ENCODE assay signal across 8 mouse cellular contexts in genomic region chr7:4658912-4659551, GRCm38 (mm10). TPM values are rescaled to one million over a fixed set of nuclear protein-coding genes. Genes with fewer than 3 reads are reported as not detected.
DNase-seq lines count a peak whose midpoint lies in the region; ATAC-seq lines count a peak whose summit lies in the region.

TSS of gene Ppp6r1 (minus strand) at chr7:4659019.

- H3K9ac ChIP-seq in forebrain, embryonic 14.5 days (ENCODE audit: low read length), result peak within 1 kb of the TSS; percentile 93
- peak within 1 kb of the TSS; percentile 96 for H3K9ac ChIP-seq in neural tube, embryonic 15.5 days (replicated peaks)

- peaks cover 17% of the 10 kb centered on the region; the same call in 1 of the 2 replicates for H3K36me3 ChIP-seq in forebrain, embryonic 14.5 days (ENCODE audit: control insufficient read depth, insufficient read depth, low read length)
- peaks cover 20% of the 10 kb centered on the region for H3K36me3 ChIP-seq in neural tube, embryonic 15.5 days

- H3K4me1 ChIP-seq in forebrain, embryonic 14.5 days (ENCODE audit: control insufficient read depth, insufficient read depth, low read length), result peaks cover 29% of the 10 kb centered on the region
- peaks cover 50% of the 10 kb centered on the region for H3K4me1 ChIP-seq in neural tube, embryonic 15.5 days

- ATAC-seq in forebrain, embryonic 14.5 days, result peak; percentile 96
- peak; percentile 97 for ATAC-seq in neural tube, embryonic 15.5 days (ENCODE audit: low FRiP score)

- intact Hi-C loops in heart, postnatal 14 days (cut with DNase I), result loop anchor here (2.0 kb wide), 1 partner anchor 24 kb away; no protein-coding TSS in a partner anchor

- H3K9me3 ChIP-seq in forebrain, embryonic 14.5 days (replicated peaks; ENCODE audit: control insufficient read depth, low read length), result no peaks in the 10 kb centered on the region
- H3K9me3 ChIP-seq in neural tube, embryonic 15.5 days (replicated peaks), result no peaks in the 10 kb centered on the region

- no peaks in the 10 kb centered on the region for H3K27me3 ChIP-seq in forebrain, embryonic 14.5 days (replicated peaks; ENCODE audit: control insufficient read depth, insufficient read depth, low read length)
- H3K27me3 ChIP-seq in neural tube, embryonic 15.5 days (replicated peaks), result no peaks in the 10 kb centered on the region

- peak within 1 kb of the TSS; percentile 92 for H3K4me2 ChIP-seq in forebrain, embryonic 14.5 days (ENCODE audit: low read length)
- peak within 1 kb of the TSS; percentile 89 for H3K4me2 ChIP-seq in neural tube, embryonic 15.5 days

- DNase-seq in ES-CJ7 (ENCODE audit: low read depth, low spot score), result peak; percentile 96
- DNase-seq in cerebellum, adult 11 months, result peak; percentile 98
- DNase-seq in forebrain, embryonic 14.5 days (ENCODE audit: low spot score), result peak; percentile 99
- peak; percentile 97 to 98 for DNase-seq in heart, postnatal 14 days
- DNase-seq in layer of hippocampus, adult 11-12 months (ENCODE audit: low spot score), result peak; percentile 98
- DNase-seq in lung, adult 18-20 months, result peak; percentile 97 to 98
- DNase-seq in testis, postnatal 14 days (ENCODE audit: low spot score), result peak; percentile 98

- peak within 1 kb of the TSS; percentile 97 for H3K27ac ChIP-seq in forebrain, embryonic 14.5 days (ENCODE audit: low read depth, low read length)
- peak within 1 kb of the TSS; percentile 96 for H3K27ac ChIP-seq in neural tube, embryonic 15.5 days (replicated peaks)

- peak within 1 kb of the TSS; percentile 80 for H3K4me3 ChIP-seq in forebrain, embryonic 14.5 days (ENCODE audit: low read depth, low read length)
- H3K4me3 ChIP-seq in neural tube, embryonic 15.5 days (replicated peaks), result peak within 1 kb of the TSS; percentile 91

- WGBS in forebrain, embryonic 14.5 days, result under 1% methylated on average over 54 of the region's 54 CpGs
- under 1% methylated on average over 54 of the region's 54 CpGs for WGBS in neural tube, embryonic 15.5 days

RNA-seq across cellular contexts. Expression of gene Ppp6r1, which starts in this region (rescaled TPM):
- 4.4 and 5.3 TPM in 2 replicates for polyA plus RNA-seq in forebrain, embryonic 14.5 days (2014; fragmentation: Nextera tagmentation; extraction: Ambion mirVana)
- 10 to 100 TPM; 73.7 to 78.8 TPM for total RNA-seq in heart, postnatal 14 days (2021)
- polyA plus RNA-seq in neural tube, embryonic 15.5 days (2015; fragmentation: Nextera tagmentation; extraction: Ambion mirVana), result 8.3 and 8.9 TPM in 2 replicates

Comparison
In these comparisons a context has a peak if more than half of its experiments do, and no peak if none do; other contexts are left out.
1. Peak in every context shown above with its lines: DNase-seq, ATAC-seq, H3K4me3 ChIP-seq and H3K27ac ChIP-seq.